Mouse (Mus musculus): Measurements from ENCODE around the gene Tex10. TPM values are rescaled to one million over a fixed set of nuclear protein-coding genes. Genes with fewer than 3 reads are reported as not detected.

Tex10 gene
- polyA plus RNA-seq, 1 experiment from 2014 or later = 38.1 TPM

- 2% methylated on average over 2 of the region's 2 CpGs for WGBS
- Histone ChIP-seq H3K27ac (no peak overlapping the region), H3K4me3 (no peak overlapping the region), H3K27me3 (replicated peaks) (no peaks in the 10 kb centered on the region), H3K4me2 (no peak overlapping the region), H3K4me1 (no peaks in the 10 kb centered on the region), H3K36me3 (replicated peaks) (no peaks in the 10 kb centered on the region), H3K9ac (no peak overlapping the region), H3K9me3 (no peaks in the 10 kb centered on the region)
- ATAC-seq (replicated peaks) = 0 out of 2 replicates have a peak, but pooled peaks have one; percentile 66
Measured at GRCm38 (mm10) chr4:48380940-48381339, 92.3 kb downstream of the Tex10 start.

Other genes with a start within 250 kb of the Tex10 start
- 58.7 and 62.1 TPM in 2 replicates for gene Erp44, start 193.9 kb downstream of the Tex10 start, polyA plus RNA-seq (2015; fragmentation: Nextera tagmentation; extraction: Ambion mirVana)
- 6.4 and 8.3 TPM in 2 replicates for gene Invs, start 193.7 kb downstream of the Tex10 start, polyA plus RNA-seq (2015; fragmentation: Nextera tagmentation; extraction: Ambion mirVana)
- 33.3 and 33.4 TPM in 2 replicates for gene Msantd3, start 66.5 kb upstream of the Tex10 start, polyA plus RNA-seq (2015; fragmentation: Nextera tagmentation; extraction: Ambion mirVana)
- 293 and 312 TPM in 2 replicates for gene Tmeff1, start 111.7 kb upstream of the Tex10 start, polyA plus RNA-seq (2015; fragmentation: Nextera tagmentation; extraction: Ambion mirVana)
- 1.6 and 1.9 TPM in 2 replicates for gene Cavin4, start 190.1 kb upstream of the Tex10 start, polyA plus RNA-seq (2015; fragmentation: Nextera tagmentation; extraction: Ambion mirVana)

Measured in midbrain, embryonic 15.5 days (tissue).